Mouse (Mus musculus) liver, embryonic 16.5 days (tissue): ENCODE data around the gene Zfp266. TPM values are rescaled to one million over a fixed set of nuclear protein-coding genes. Genes with fewer than 3 reads are reported as not detected.

Source experiments
- ATAC-seq: fragments of 200-750 bp; cut with Nextera tagmentation; 2 replicates; pipeline ENCODE4 v1.8.0; 2017; ENCODE audit warnings: low read depth, mild to moderate bottlenecking, moderate number of reproducible peaks, moderate library complexity
- H3K27ac ChIP-seq: fragments of 300-500 bp; sonication (generic); 2 replicates; pipeline ENCODE4 v1.5.1; 2014; ENCODE audit warnings: mild to moderate bottlenecking, low read length
- H3K27me3 ChIP-seq: fragments of 300-500 bp; sonication (generic); 2 replicates; pipeline ENCODE4 v1.6.1; 2014; ENCODE audit warnings: low read depth, low read length, mixed read lengths; ENCODE audit not compliant: control insufficient read depth, insufficient read depth
- H3K36me3 ChIP-seq: fragments of 300-500 bp; sonication (generic); 2 replicates; pipeline ENCODE4 v1.6.1; 2014; ENCODE audit warnings: mild to moderate bottlenecking; ENCODE audit not compliant: control insufficient read depth, insufficient read depth
- H3K4me1 ChIP-seq: fragments of 300-500 bp; sonication (generic); 2 replicates; pipeline ENCODE4 v1.6.1; 2014; ENCODE audit warnings: low read depth, low read length, mixed read lengths; ENCODE audit not compliant: control insufficient read depth
- H3K4me2 ChIP-seq: fragments of 300-500 bp; sonication (generic); 2 replicates; pipeline ENCODE4 v1.6.1; 2014; ENCODE audit warnings: low read depth, low read length, mixed read lengths
- H3K4me3 ChIP-seq: fragments of 300-500 bp; sonication (generic); 2 replicates; pipeline ENCODE4 v1.5.1; 2014; ENCODE audit warnings: low read depth, mild to moderate bottlenecking, low read length
- H3K9ac ChIP-seq: fragments of 300-500 bp; sonication (generic); 2 replicates; pipeline ENCODE4 v1.6.1; 2014; ENCODE audit warnings: low read depth, low read length
- H3K9me3 ChIP-seq: fragments of 300-500 bp; sonication (generic); replicated peaks from 2 replicates; pipeline ENCODE4 v1.6.1; 2016; ENCODE audit warnings: low read length; ENCODE audit not compliant: control insufficient read depth
- WGBS: fragments of 180-500 bp; shearing (Covaris S2); extraction: QIAGEN DNeasy Blood & Tissue Kit; methylation state at CpG from one replicate; pipeline ENCODE4 v1.1.7; 2014; ENCODE audit not compliant: insufficient replicate concordance; 5-methylcytosine and 5-hydroxymethylcytosine counted together
- polyA plus RNA-seq: library from polyadenylated mRNA; unstranded; fragments of >200 nt; fragmentation: Nextera tagmentation; extraction: Ambion mirVana; gene quantifications from 2 replicates; pipeline ENCODE4 v1.2.1, GENCODE M21; 2015

The Zfp266 gene
- polyA plus RNA-seq, 1 experiment from 2014 or later, result 12.0 TPM

- no peak for ATAC-seq
- Histone ChIP-seq H3K4me2 (no peak overlapping the region), H3K27ac (no peak overlapping the region), H3K4me1 (no peaks in the 10 kb centered on the region), H3K36me3 (no peaks in the 10 kb centered on the region), H3K9me3 (no peaks in the 10 kb centered on the region), H3K9ac (no peak overlapping the region), H3K27me3 (no peaks in the 10 kb centered on the region), H3K4me3 (no peak overlapping the region)
- WGBS, result 75% methylated on average over 2 of the region's 2 CpGs
These were observed 15.4 kb upstream of the Zfp266 start for GRCm38 (mm10) chr9:20536598-20536997.

GRCm38 (mm10) chr9:20534326-20534926, 13.2 kb upstream of the Zfp266 start:
- Histone ChIP-seq H3K27ac (no peak overlapping the region), H3K4me3 (no peak overlapping the region), H3K27me3 (no peaks in the 10 kb centered on the region), H3K4me2 (no peak overlapping the region), H3K9me3 (no peaks in the 10 kb centered on the region), H3K4me1 (no peaks in the 10 kb centered on the region), H3K36me3 (no peaks in the 10 kb centered on the region), H3K9ac (no peak overlapping the region)
- 61% methylated on average over 8 of the region's 8 CpGs for WGBS
- no peak for ATAC-seq

GRCm38 (mm10) chr9:20520531-20521210, 546 bp downstream of the Zfp266 start:
- Histone ChIP-seq H3K27ac (peak overlapping the region; percentile 92), H3K27me3 (no peaks in the 10 kb centered on the region), H3K4me2 (peak overlapping the region; percentile 87), H3K4me1 (peaks cover 11% of the 10 kb centered on the region), H3K4me3 (peak overlapping the region; percentile 93), H3K9ac (peak overlapping the region; percentile 82), H3K9me3 (no peaks in the 10 kb centered on the region), H3K36me3 (0 out of 2 replicates have a peak, but pooled peaks cover 2% of the 10 kb centered on the region)
- no peak for ATAC-seq
- WGBS, result under 1% methylated on average over 17 of the region's 17 CpGs

- WGBS, result 28% methylated on average over 4 of the region's 4 CpGs
- peak overlapping the region; percentile 58 for H3K4me2 ChIP-seq
- ATAC-seq, result no peak
- no peaks in the 10 kb centered on the region for H3K27me3 ChIP-seq
- peak overlapping the region; percentile 28; the same call in 1 of the 2 replicates for H3K9ac ChIP-seq
- peaks cover 11% of the 10 kb centered on the region for H3K4me1 ChIP-seq
- H3K36me3 ChIP-seq, result 0 out of 2 replicates have a peak, but pooled peaks cover 2% of the 10 kb centered on the region
- no peaks in the 10 kb centered on the region for H3K9me3 ChIP-seq
- H3K4me3 ChIP-seq, result peak overlapping the region; percentile 43
- H3K27ac ChIP-seq, result no peak overlapping the region
These were observed 1.3 kb downstream of the Zfp266 start for GRCm38 (mm10) chr9:20519949-20520348.

GRCm38 (mm10) chr9:20518708-20519107, 2.5 kb downstream of the Zfp266 start:
- H3K4me1 ChIP-seq, result peaks cover 17% of the 10 kb centered on the region
- no peak overlapping the region for H3K4me3 ChIP-seq
- no peak for ATAC-seq
- H3K9me3 ChIP-seq, result no peaks in the 10 kb centered on the region
- H3K36me3 ChIP-seq, result 0 out of 2 replicates have a peak, but pooled peaks cover 2% of the 10 kb centered on the region
- WGBS, result 75% methylated on average over 4 of the region's 4 CpGs
- H3K27ac ChIP-seq, result no peak overlapping the region
- no peak overlapping the region for H3K4me2 ChIP-seq
- H3K27me3 ChIP-seq, result no peaks in the 10 kb centered on the region
- no peak overlapping the region for H3K9ac ChIP-seq

GRCm38 (mm10) chr9:20517727-20518126, 3.5 kb downstream of the Zfp266 start:
- 91% methylated on average over 1 of the region's 1 CpGs for WGBS
- H3K4me3 ChIP-seq, result no peak overlapping the region
- no peak overlapping the region for H3K9ac ChIP-seq
- H3K27ac ChIP-seq, result no peak overlapping the region
- H3K9me3 ChIP-seq, result no peaks in the 10 kb centered on the region
- H3K4me1 ChIP-seq, result peaks cover 17% of the 10 kb centered on the region
- H3K4me2 ChIP-seq, result no peak overlapping the region
- no peak for ATAC-seq
- no peaks in the 10 kb centered on the region for H3K27me3 ChIP-seq
- 0 out of 2 replicates have a peak, but pooled peaks cover 2% of the 10 kb centered on the region for H3K36me3 ChIP-seq

GRCm38 (mm10) chr9:20514016-20514415, 7.2 kb downstream of the Zfp266 start:
- Histone ChIP-seq H3K36me3 (0 out of 2 replicates have a peak, but pooled peaks cover 2% of the 10 kb centered on the region), H3K27ac (no peak overlapping the region), H3K9me3 (no peaks in the 10 kb centered on the region), H3K27me3 (no peaks in the 10 kb centered on the region), H3K4me1 (peaks cover 23% of the 10 kb centered on the region), H3K9ac (no peak overlapping the region), H3K4me2 (no peak overlapping the region), H3K4me3 (no peak overlapping the region)
- no peak for ATAC-seq
- WGBS, result 78% methylated on average over 3 of the region's 3 CpGs

GRCm38 (mm10) chr9:20512714-20513113, 8.5 kb downstream of the Zfp266 start:
- H3K4me2 ChIP-seq, result no peak overlapping the region
- no peak overlapping the region for H3K27ac ChIP-seq
- no peak overlapping the region for H3K9ac ChIP-seq
- H3K27me3 ChIP-seq, result no peaks in the 10 kb centered on the region
- H3K9me3 ChIP-seq, result no peaks in the 10 kb centered on the region
- no peak for ATAC-seq
- WGBS, result 71% methylated on average over 8 of the region's 8 CpGs
- H3K4me3 ChIP-seq, result no peak overlapping the region
- H3K36me3 ChIP-seq, result 0 out of 2 replicates have a peak, but pooled peaks cover 2% of the 10 kb centered on the region
- peaks cover 20% of the 10 kb centered on the region for H3K4me1 ChIP-seq

- 0 out of 2 replicates have a peak, but pooled peaks have one; percentile 37 for ATAC-seq
- 60% methylated on average over 4 of the region's 4 CpGs for WGBS
- Histone ChIP-seq H3K4me3 (no peak overlapping the region), H3K4me1 (peaks cover 20% of the 10 kb centered on the region), H3K9ac (no peak overlapping the region), H3K36me3 (peaks cover 2% of the 10 kb centered on the region; the same call in 1 of the 2 replicates), H3K27me3 (no peaks in the 10 kb centered on the region), H3K27ac (no peak overlapping the region), H3K4me2 (no peak overlapping the region), H3K9me3 (no peaks in the 10 kb centered on the region)
These were observed 9.6 kb downstream of the Zfp266 start for GRCm38 (mm10) chr9:20511645-20512044.
